Mouse (Mus musculus) granulocyte monocyte progenitor cell, adult 5-6 weeks (primary cell): ENCODE results near the gene Gpr137. TPM values are rescaled to one million over a fixed set of nuclear protein-coding genes. Genes with fewer than 3 reads are reported as not detected.
A peak's percentile ranks its signal among the peaks of the same experiment; 100 is the strongest.
"Not testable (repeated sequence)": the region's sequence is repeated elsewhere in the genome, so short reads cannot be mapped to it uniquely, and the experiment has no call there.

Source experiments
- ATAC-seq: replicated peaks from 2 replicates; pipeline ENCODE4 v1.8.0; 2016; ENCODE audit warnings: mild to moderate bottlenecking, moderate TSS enrichment, inconsistent platforms; ENCODE audit not compliant: poor library complexity, severe bottlenecking
- total RNA-seq, 2 experiments: library from RNA; stranded (forward) in 1 of 2; stranded (reverse) in 1 of 2; fragments of 200-712, 200-1000 nt in 1 of 2; fragments of >200 nt in 1 of 2; fragmentation: Nextera tagmentation in 1 of 2; gene quantifications; 2 replicates each; pipeline ENCODE4 v1.2.3; 2014 to 2017

The Gpr137 gene
- total RNA-seq (2014; fragmentation: Nextera tagmentation): 15.0 and 18.5 TPM in 2 replicates
- 14.9 and 15.8 TPM in 2 replicates for total RNA-seq (2017)

DNA sequence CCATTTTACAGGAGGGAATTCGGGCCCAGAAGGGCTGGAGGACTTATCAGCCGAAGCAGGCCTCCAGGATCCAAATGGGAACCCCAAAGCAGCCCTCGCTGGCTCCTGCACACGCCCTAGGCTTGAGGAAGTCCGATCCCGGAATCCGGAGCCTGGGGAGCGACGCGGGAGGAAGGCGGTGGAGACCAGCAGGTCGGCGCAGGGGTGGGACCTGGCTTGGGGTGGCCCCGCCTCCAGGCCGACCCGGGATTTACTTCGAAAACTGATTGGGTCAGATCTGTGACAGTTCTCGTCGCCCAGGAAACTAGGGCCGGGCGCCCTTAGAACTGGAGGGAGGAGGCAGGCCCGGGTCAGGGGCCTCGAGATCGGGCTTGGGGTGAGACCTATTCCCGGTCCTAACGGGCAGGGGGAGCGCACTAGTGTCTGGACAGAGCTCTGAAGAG is at the start of gene Gpr137:
TSS of gene Gpr137 (minus strand) at position 232 of the 443 bp plus-strand sequence.
- peak; percentile 72 for ATAC-seq

DNA sequence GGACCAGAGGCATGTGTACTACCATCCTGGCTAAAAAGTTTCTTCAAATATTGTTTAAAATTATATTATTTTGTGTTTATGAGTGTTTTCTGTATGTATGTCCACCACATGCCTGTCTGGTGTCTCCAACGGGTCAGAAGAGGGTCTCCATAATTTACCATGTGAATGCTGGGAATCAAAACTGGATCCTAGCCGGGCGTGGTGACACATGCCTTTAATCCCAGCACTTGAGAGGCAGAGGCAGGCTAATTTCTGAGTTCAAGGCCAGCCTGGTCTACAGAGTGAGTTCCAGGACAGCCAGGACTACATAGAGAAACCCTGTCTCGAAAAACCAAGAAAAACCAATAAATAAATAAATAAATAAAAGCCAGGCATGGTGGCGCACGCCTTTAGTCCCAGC is 48.9 kb upstream of the Gpr137 start:
- not testable (repeated sequence) for ATAC-seq

DNA sequence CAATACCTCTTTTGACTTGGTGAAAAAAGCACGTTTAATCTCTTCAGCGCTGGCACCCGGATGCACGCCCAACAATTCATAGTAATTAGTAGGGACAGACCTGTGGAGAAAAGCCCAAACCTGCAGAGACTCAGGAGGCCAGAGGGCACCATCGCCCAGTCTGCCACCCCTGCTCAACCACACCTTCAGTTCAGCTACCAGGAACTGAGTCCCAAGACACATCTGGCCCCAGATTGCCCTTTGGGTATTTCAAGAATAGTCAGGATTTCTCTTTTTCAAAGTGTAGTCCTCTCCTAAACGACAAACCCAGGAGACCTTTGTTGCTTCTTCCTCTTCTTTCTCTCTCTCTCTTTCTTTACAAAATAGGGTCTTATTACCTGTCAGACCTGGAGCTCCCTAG is 48.4 kb upstream of the Gpr137 start:
- ATAC-seq: no peak

DNA sequence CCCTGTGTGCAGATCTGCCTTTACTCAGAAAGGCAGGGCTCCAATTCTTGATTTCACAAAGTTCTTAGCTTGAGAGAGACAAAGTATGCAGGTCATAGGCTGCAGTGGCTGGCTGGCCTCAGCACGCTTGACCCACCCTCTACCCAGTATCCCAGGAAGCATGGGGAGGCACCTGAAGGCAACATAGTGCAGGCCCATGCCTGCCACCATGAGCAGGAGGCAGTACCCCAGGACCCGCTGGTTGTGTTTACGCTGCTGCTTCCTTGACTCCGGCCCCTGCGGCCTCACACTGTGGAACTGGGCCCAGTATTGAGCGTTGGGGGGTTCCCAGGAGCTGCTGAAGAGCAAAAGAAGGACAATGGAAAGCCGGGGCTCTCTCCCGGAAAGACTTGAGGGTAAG is 47.0 kb upstream of the Gpr137 start:
- ATAC-seq: no peak

DNA sequence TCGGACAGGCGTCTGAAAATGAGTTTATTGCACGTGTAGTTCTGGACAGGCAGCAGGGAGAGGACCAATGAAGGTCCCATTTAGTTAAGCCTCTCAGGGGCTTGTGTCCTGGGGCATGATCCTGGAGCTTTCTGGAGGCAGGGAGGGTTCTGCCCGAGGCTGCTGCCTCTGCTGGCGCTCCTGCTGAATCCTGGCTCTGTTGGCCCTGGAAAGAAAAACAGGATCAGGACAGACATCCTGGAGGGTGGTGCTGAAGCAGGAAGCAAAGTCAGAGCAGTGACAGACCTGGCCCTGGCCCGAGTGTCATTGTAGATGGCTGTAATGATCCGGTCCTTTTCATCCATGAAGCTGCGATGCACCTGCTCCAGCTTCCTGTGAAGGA is 45.6 kb upstream of the Gpr137 start:
- no peak for ATAC-seq

DNA sequence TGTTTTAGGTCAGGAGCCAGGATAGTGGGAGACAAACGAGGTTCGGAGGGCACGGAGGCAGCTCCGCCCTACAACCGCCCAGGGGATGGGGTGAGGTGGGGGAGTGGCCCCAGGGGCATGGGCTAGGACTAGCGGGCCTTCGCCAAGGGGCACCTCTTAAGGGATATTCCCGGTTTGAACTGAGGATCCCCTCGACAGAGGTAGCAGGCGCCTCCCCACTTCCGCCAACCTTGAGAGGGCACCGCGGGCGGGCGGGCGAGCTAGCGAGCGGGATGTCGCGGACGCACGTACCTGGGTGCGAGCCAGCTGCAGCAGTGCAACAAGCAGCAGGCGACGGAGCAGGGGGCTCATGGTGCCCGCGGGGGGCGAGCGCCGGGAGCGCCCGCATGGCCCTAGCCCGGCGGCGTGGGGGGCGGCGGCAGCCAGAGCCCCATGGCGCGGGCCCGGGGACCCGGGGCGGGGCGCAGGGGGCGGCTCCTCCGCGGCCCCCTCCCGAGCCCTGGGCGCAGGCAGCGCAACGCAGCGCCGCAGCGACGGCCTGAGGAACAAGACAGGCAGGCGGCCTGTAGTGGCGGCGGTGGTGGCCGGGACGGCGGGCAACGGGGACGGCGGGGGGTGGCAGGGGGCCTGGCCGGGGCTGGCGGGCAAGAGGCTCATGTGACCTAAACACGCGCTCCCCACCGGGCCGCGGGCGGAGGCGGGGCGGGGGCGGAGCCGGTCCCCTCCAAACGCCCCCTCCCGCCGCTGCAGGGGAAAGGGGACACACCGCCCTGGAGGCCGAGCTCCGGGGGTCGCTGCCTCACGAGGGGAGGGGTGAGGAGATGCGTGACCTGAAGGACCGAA is 45.0 kb upstream of the Gpr137 start, which contains the start of gene Vegfb:
TSS of gene Vegfb (minus strand) at position 591 of the 843 bp plus-strand sequence.
- ATAC-seq: peak; percentile 61

DNA sequence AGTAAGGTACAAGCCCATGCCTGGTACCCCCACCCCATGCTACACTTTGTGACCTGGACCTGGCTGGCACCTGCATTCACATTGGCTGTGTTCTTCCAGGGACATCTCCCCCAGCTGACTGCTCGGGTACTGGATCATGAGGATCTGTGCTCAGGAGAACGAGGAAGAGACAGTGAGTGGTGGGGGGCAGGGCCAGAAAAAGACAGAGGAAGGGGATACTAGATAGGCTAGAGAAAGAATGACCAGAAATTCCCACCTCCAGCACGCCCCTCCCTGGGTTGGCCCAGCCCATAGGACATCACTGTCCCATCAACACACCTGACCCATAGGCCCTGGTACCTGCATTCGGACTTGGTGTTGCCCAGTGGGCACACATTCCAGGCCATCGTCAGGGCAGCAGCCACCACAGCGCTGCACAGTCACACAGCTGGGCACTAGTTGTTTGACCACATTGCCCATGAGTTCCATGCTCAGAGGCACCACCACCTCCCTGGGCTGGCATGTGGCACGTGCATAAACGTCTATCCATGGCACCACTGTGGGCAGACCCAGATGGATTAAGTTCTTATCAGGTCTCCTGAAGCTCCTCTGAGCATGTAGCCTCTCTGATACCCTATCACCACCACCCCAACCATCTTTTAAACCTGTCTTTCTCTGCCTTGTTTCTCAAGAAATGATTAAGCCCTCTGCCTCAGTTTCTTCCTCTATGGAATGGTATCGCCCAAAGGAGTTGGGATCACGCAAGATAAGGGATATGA is 43.9 kb upstream of the Gpr137 start:
- no peak for ATAC-seq

DNA sequence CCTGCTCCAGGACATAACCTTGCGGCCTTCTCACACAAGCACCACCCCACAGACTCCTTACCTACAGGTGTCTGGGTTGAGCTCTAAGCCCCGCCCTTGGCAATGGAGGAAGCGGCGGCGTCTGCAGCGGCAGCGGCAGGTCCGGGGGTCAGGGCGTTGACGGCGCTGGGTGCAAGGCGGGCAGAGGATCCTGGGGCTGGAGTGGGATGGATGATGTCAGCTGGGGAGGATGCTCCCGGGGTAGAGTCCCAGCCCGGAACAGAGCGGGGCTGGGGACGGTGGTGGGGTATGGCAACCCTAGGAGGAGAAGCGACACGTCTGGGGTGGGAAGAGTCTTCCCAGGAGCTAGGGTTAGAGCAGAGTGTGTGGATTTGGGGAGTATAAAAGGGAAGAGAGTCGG is 43.0 kb upstream of the Gpr137 start:
- no peak for ATAC-seq

DNA sequence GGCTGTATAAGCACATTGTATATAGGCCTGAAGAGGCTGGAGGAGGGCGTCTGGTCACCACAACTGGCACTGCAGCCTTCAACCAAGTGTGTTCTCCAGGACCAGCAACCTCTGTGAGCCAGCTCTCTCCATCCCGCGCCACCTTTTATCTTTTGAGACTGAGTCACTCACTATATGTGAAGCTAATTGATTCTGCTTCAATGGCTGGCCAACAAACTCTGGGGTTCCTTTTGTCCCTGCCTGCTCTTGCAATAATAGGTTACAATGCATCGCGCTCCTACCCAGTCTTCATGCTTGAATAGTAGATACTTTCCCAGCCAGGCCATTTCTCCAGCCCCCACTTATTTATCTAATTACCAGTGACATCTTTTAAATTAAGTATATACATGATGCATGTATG is 41.3 kb upstream of the Gpr137 start:
- no peak for ATAC-seq

DNA sequence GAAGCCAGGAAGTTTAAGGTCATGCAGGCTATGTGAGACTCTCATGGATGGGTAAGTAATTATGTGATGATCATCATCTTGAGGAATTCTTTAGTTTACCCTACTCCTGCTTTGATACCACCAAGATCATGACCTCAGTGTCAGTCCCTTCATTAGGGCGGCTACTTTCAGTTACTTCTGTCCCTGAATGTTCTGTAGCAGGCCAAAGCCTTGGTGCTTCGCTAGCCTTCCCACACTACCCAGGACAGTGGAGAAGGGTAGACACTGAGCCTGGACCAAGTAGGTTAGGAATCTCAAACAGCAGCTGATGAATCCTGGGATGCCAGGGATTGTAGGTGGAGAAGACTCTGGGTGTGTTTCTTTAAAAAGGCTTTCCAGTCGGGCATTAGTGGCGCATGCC is 39.2 kb upstream of the Gpr137 start:
- ATAC-seq: no peak

DNA sequence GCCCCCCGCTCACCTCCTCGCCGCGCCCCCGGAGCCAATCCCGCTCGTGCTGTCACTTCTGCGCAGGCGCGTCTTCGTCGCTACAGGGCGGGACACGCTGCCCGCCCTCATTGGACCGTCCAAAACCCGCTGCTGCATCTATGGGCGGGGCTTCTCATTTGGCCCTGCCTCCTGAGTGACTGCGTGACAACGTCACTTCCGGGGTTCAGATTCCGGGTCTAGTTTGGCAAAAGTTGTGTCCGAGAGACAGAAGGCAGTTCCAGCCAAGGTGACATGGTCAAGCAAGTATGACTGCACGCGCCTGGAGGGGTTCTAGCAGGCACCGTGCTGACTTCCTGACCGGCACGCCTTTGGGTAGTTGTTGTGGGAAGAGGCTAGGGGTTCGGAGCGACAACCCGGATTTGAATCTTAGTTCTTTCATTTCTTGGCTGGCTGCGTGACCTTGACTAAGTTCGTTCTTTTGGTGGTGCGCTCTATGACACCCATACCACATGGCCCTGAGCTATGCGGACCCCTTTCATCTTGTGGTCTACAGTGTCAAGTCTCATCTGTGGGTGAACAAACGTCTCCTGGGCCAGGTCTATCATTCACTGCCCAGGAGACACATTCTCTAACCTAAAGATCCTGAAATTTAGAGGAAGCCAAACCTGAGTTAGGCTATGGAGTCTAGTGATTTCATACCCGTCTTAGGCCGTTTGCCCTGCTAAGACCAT is 38.3 kb upstream of the Gpr137 start, which contains the start of gene Fkbp2:
TSS of gene Fkbp2 (minus strand) at position 121 of the 713 bp plus-strand sequence.
- ATAC-seq: peak; percentile 49

DNA sequence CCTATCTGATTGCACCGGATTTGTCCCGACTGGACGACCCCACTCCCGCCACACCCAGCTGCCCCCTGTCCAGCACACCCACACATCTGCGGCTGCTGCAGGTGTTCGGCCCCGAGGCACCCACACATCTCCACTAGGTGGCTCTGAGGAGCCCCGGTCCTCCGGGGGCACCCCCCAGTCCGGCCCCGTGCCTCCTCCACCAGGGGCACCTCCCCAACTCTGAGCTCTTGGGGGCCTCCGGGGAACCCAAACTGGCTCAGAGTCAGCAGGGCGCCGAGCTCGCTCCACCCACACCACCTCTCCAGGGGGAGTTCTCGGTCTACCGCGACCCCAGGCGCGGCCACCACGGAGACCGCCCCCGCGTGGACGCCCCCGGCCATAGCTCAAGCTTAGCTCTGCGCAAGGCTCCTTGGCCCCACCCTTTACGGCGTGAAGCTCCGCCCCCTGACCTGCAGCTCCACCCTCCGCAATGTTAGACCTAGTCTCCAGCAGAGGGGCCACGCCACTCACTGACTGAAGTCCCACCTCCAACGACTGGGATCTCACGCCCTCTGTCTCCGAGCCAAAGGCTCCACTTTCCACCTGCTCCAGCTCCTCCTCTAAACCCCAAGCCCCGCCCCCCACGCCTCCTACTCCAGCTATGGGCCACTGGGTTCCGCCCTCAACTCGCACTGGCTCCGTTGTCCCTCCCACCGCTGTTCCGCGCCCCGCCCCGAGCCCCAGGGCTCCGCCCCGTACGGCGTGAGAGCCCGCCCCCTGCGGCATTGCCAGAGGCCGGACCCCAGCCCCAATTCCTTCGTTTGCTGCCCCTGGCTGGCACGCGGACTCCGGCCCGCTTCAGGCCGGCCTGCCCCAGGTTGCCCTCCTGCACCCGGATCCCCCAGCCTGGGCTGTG is 37.5 kb upstream of the Gpr137 start:
- peak; percentile 77 for ATAC-seq

DNA sequence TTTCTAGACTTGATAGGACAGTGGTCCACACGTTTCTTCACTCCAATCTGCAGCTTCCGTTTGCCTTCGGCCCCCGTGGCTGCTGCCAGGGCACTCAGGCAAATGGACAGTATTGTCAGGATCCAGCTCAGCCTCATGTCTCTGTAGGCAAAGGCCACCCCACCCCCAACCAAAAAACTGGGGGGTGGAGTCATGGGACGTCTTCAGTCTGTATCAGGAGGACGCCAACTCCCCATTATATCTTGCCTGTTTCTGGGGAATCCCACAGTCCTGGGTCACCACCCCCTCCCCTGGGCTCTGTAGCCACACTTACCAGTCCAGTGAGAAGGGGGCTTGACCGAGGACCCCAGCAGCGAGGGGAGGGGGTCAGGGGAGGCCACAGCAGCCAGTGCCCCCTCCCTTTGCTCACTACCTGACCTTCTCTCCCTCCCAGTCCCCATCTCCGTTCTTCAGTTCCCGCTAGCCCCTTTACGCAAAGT is 36.8 kb upstream of the Gpr137 start:
- no peak for ATAC-seq

DNA sequence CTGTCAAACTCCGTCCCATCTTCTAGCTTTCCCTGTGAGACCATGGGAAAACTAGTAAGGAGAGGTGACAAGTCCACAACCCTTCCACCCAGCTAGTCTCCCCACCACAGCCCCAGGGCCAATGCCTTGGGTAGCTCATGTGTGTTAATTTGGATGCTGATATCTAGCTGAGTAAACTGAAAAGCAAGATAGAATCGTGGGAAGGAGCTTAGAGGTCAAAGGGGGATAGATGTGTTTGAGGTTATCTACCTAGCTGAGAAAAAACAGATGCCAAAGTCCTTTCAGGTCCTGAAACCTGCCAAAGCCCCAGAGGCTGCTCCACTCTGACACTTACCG is 36.3 kb upstream of the Gpr137 start:
- ATAC-seq: no peak

DNA sequence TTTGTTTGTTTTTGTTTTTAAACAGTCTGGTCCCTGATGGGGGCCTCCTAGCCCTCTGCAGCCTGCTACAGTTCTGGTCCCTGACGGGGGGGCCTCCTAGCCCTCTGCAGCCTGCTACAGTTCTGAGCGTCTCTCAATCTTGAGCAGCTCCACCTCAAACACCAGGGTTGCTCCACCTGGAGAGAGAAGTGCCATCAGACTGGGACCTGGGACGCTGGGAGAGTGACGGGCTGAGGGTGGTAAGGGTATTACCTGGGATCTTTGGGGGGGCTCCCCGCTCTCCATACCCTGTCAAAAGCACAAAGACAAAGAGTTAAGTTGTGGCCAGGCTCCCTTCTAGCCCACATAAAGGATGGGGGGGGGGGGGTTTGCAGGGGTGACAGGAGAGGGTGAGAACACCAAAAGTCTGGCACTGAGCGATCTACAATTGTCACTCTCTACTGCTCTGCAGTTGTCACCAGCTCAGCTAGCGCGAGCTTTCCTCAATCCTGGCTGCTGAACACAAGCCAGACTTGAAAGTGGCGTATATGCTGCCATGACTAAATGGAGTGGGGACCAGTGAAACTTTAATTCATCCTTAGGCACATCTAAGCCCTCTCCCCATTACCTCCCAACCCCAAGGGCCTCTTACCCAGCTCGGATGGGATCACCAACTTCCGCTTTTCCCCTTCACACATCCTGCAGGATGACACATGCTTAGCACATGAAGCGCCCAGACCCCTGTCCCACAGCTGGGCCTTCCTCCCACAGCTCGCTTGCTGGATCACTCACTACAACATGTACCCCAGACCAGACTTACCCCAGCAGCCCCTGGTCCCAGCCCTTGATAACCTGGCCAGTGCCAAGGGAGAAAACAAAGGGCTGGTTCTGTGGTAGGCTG is 35.7 kb upstream of the Gpr137 start:
- ATAC-seq: no peak

DNA sequence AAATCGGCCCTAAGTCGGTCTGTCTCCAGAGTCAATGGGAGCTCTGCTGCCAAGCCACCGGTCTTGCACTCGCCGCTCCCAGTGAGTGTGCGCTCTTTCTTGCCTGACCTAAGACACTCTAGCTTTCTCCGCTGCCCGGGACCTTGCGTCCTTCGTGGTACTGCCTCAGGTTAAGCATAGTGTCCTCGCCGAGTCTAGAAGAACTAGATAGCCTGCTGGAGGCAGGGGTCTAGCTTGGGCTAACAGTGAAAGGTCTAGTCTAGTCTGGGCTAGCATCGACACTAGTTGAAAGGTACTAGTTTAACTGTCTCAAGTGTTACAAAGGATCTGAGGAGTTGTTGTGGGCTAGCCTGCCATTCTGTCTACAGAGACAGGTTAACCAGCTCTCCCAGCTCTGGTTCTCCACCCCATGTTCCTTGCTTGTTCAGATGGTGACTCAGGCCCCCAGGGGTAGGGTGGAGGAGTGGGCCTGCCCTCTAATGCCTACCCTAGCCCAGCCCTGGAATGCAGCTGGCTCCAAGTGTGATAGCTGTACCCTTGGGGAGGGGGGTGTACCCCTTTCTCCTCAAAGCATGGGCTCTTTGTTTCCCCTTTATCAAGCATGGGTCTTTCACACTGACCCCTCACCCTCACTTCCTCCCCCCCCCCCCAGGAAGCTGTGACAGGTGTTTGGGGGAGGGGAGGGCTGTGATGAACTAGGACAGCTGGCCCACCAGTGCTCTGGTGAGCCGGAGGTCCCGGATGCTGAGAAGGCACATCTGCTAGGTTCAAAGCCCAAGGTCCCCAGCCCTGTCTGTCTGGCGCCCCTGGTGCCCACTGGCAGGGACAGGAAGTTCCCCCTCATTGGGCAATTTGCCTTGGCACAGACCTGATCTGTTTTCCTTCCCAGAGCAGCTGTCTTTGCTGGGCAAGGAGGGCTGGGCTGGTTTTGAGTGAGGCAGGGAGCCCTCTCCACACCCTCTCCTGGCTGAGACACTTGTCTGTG is 33.5 kb upstream of the Gpr137 start, which contains the start of gene Plcb3:
TSS of gene Plcb3 (minus strand) at position 934 of the 985 bp plus-strand sequence.
- ATAC-seq: peak; percentile 18
